Mouse (Mus musculus): ENCODE measurements around the gene Cabp7.

Gene Cabp7

GRCm38 (mm10) chr11:4705178-4705577 is 41.4 kb downstream of the Cabp7 start:
- peak; percentile 38 for DNase-seq (ENCODE audit: low read depth, low spot score)

- DNase-seq (ENCODE audit: low read depth, low spot score) = peak; percentile 97
Measured at GRCm38 (mm10) chr11:4704072-4704964, 42.3 kb downstream of the Cabp7 start, which contains the start of the genes Uqcr10 and Zmat5. Uqcr10 (minus strand) TSS chr11:4704342. Zmat5 (plus strand) TSS chr11:4704678.

- DNase-seq (ENCODE audit: low read depth, low spot score) = no peak
Measured at GRCm38 (mm10) chr11:4703688-4704071, 42.9 kb downstream of the Cabp7 start.

- no peak for DNase-seq (ENCODE audit: low read depth, low spot score)
Measured at GRCm38 (mm10) chr11:4700726-4701125, 45.9 kb downstream of the Cabp7 start.

- no peak for DNase-seq (ENCODE audit: low read depth, low spot score)
Measured at GRCm38 (mm10) chr11:4697043-4697983, 49.3 kb downstream of the Cabp7 start.

- DNase-seq (ENCODE audit: low read depth, low spot score) = no peak
Measured at GRCm38 (mm10) chr11:4692162-4692561, 54.4 kb downstream of the Cabp7 start.

GRCm38 (mm10) chr11:4691213-4691612 is 55.4 kb downstream of the Cabp7 start:
- no peak for DNase-seq (ENCODE audit: low read depth, low spot score)

GRCm38 (mm10) chr11:4690353-4690752 is 56.2 kb downstream of the Cabp7 start:
- no peak for DNase-seq (ENCODE audit: low read depth, low spot score)

GRCm38 (mm10) chr11:4688632-4689380 is 57.8 kb downstream of the Cabp7 start:
- DNase-seq (ENCODE audit: low read depth, low spot score) = no peak

GRCm38 (mm10) chr11:4687874-4688273 is 58.7 kb downstream of the Cabp7 start:
- no peak for DNase-seq (ENCODE audit: low read depth, low spot score)

- DNase-seq (ENCODE audit: low read depth, low spot score) = no peak
Measured at GRCm38 (mm10) chr11:4687027-4687426, 59.6 kb downstream of the Cabp7 start.

Measured in A20 (cell line).